Mouse (Mus musculus) right cerebral cortex, postnatal 14 days (tissue): ENCODE results near the gene Pth2.
A peak's percentile ranks its signal among the peaks of the same experiment; 100 is the strongest.
"Not testable (repeated sequence)": the region's sequence is repeated elsewhere in the genome, so short reads cannot be mapped to it uniquely, and the experiment has no call there.

ENCODE experiments used
- DNase-seq: peaks from one replicate; pipeline ENCODE4 v3.0.0; 2022

Pth2 gene

DNA sequence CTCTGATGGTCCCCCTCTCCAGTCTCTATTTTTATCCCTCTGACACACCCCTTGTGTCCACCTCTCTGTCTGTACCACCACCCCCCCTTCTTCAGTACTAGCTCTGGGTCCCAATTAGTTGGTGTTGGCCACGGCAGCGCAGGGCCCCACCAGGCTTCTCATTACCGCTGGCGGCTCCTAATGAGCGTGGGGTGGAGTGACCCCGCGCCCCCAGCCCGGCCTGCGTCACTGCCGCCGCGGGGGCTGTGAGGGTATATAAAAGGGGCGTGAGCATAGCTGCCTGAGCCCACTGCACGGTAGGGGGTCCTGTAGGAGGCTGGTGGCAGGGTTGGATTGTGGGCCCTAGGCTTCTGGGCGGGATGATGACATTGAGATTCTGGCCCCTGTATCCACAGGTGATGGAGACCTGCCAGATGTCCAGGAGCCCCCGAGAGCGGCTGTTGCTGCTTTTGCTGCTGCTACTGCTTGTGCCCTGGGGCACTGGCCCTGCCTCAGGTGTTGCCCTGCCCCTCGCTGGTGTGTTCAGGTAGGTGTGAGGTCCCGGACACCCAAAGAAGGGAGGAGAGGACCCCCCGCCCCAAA, at the start of gene Pth2:
Gene Pth2 (plus strand): TSS at position 100 of the 582 bp plus-strand sequence.
- DNase-seq, result no peak

DNA sequence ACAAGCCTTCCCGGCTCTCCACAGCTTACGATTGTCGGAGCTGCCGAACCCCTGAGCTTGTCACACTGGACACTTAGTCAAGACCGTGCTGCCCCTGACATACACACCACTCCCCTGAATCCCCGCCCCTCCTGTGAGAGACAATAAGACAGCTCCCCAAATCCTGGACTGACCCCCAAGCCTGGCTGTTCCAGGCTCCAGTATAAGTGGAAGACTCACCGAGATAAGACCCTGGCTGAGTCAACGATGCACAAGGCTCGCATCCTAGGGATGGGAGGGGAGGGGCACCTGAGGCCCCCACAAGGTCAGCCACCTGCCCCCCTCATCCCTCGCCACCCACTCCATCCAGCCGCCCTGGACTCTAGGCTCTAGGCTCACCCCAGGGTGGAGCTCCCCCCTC, 48.9 kb upstream of the Pth2 start:
- no peak for DNase-seq

DNA sequence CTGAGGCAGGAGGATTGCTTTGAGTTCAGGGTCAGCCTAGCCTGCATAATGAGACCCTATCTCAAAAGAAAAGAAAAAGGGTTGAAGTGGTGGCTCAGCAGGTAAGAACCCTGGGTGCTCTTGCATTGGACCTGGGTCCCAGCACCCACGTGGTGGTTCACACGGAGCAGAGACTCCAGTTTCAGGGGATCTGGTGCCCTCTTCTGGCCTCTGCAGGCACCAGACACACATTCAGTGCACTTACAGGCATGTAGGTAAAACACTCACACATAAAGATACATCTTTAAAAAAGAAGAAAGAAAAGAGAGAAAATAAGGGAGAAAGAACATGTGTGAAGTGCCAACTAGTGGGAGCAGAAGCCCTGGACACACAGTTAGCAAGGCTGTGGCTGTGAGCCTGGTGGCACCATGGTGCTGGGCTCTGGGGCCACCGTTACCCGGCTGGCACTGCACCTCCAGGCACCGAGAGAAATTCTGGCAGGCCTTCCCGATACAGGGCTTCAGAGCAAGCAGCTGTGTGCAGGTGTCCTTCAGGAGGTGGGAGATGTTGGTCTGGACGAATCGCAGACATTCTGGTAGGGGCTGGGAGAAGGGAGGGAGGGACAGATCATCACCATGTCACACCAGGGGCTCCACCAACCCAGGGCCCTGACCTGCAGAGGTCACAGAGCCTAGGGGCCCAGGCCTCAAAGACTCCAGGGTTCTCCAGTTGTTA, 47.2 kb upstream of the Pth2 start:
- DNase-seq, result no peak

DNA sequence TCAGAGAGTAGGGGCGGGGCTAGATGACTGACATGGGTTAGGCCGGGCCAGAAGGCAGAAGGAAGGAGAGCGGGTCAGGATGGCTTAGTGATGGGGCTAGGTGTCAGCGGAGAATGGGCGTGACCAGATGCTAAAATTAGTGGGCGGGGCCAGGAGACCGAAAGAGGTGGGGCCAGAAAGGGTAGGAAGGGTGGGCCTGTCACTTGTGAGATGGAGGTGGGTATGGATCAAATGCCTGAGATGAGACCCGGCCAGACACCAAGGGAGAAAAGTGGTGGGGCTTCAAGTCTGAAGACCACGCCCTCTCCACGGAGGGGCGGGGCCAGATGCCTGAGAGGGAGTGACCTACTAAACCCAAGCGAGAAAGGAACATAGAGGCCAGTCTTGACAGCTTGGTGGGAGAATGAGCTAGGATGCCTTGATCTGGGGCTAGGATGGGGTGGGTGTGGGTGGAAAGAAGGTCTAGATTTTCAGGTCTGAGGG, 46.2 kb upstream of the Pth2 start:
- DNase-seq, result no peak

DNA sequence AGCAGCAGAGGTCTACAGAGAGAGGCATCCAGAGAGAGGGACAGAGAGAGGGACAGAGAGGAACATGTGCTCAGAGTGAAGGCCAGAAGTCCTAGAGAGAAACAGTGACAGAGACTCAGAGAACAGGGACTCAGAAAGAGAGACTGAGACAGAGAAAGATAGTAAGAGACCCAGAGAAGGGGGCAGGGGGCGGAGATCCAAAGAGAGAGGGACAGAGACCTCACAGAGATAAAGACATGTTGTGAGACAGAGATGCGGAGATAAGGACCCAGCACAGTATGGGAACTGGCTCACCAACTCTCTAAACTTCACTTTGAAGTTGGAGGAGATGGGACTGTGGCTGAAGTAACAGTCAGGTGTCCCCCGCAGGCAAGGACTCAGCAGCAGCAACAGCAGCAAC, 45.4 kb upstream of the Pth2 start:
- no peak for DNase-seq

DNA sequence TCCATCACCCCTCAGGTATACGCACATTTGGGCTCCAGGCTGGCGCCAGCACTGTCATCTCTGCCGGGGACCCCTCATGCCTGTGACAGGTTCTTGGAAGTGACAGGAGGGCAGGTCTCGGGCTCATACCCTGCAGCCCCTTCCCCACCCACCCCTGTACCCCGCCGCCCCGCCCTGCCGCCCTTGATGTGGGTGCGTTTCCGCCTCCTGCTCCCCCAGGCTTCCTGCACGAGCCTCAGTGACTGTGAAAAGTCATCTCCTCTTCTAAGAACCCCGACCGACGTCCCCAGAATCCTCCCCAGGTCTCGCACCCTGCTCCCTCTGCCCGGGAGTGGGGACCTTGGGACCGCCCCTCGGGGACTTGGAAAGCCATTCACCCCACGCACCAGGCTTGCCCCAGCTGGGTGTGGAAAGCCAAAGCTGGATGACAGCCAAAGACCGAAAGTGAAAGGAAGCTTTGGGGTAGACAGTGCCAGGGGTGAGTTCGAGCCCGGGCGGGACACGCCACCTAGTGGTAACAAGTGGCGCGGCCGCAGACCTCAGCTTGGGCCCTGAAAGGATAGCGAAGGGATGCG, 44.7 kb upstream of the Pth2 start, which contains the start of the genes Gm45713 and Flt3l:
Gene Gm45713 (minus strand): TSS at position 239 of the 575 bp plus-strand sequence.
Gene Flt3l (minus strand): TSS at position 440 of the 575 bp plus-strand sequence.
- peak; percentile 86 for DNase-seq

DNA sequence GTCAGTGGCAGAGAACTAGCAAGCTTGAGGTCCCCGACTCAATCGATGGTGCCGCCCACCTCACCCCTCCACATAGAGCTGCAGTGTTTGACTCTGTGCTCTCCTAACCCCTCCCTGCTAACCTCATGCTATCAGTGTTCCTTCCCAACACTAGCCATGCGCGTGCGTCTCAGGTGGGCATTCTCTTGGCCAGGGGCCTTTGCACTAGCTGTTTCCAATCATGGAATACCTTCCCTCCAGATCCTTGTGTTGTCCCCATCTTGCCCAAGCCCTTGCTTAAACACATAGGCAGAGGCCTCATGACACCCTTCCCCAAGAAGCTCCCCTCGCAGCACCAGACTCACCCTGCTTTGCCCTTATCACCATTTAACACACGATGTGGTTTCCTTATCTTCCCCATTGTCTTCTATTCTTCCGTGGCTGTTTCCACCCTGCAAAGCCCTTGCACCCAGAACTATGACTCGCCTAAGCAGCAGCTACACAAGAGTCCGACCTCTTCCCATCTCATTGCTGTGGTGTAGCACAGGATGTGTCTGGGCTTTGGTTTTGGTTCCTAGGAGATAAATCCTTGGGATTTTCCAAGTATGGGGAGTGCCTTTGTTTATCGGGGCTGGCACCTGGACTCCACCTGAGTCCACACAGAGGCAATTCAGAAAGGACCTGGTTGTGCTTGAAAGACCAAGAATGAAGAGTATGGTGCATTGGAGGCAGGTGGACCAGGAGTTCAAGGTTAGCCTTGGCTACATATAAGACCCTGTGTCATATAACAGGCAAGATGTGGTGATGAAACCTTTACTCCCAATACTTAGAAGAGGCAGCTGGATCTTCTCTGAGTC, 43.4 kb upstream of the Pth2 start:
- DNase-seq, result no peak

DNA sequence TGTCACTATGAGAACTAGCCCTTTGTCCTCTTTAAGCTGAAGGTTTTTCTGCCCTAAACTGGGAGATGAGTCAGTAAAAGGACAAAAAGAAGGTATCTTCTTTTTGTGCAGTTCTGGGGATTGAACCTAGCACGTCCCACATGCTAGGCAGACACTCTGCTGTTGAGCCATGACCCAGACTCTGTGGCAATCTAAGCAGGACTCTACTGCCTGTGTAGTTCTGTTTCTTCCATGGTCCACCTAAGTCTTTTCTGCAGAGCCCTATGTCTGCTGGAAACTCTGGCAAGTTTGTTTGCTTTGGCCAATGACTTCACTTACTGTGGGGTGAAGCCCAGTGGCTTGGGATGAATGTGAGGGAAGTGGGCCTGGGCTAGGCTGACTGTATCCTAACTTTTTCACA, 42.4 kb upstream of the Pth2 start:
- no peak for DNase-seq

DNA sequence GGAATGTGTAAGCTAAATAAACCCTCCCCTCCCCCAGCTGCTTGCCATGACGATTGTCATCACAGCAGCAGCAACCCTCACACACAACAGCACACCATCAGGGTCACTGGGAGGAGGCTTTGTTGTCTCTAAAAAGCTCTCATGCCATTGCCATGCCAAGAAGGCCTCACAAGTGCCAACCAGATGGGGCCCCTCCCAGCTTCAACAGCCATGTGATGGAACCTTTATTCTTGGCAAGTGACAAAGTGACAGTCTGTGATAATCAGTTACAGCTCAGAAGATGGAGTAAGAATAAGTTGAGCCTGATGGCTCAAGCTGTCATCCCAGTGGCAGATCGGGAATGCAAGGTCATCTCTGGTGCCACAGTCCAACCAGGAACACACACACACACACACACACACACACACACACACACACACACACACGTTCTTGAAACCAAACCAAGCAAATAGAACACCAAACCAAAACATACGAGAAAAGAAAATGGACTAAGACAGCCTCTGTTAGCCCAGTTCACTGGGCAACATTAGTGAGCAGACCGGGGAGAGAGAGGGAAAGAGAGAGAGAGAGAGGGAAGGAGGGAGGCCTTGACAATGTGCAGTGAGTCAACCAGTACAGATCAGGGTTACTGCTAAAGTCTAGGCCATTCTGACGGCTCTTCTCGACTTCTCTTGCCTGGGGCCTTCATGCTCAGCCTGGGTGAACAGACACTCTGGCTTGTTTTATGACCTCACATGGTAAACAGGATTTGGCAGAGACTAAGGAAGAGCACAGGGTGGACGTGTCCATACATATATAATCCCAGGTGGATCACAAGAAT, 40.7 kb upstream of the Pth2 start:
- no peak for DNase-seq

DNA sequence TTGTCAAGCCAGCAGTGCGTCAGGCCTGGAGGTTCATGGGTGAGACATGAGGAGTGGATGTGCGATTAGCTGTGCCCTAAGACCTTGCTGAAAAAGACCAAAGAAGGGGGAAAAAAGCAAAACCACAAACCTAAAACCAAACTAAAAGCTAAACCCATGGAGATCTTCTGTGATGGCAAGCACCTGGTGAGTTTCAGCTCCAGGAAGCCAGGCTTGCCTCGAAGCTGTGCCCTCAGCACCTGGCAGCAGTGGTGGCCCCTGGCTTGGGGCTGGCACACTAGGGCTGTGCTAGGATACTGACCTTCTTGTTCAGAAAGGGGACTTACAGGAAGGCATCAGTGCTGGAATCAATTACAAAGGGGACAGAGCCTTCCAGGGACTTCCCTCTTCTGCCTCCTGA, 39.5 kb upstream of the Pth2 start:
- DNase-seq, result no peak

DNA sequence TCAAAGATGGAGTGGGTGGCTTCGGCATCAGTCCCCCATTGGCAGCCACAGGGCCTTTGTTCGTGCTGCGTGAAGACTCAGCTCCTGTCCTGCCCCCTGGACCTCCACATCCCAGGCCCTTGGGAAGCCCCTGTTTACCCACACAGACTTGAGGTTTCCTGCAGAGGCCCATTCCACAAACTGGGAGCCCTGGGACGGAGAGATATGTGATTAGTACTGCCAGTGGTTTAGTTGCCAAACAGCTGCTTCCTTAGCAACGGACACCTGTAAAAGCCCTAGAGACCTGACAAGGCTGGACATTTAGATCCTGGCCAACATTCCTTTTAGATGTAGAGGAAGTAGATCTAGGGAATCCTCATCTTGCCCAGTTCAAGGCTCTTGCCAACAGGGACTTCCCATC, 38.9 kb upstream of the Pth2 start:
- no peak for DNase-seq

DNA sequence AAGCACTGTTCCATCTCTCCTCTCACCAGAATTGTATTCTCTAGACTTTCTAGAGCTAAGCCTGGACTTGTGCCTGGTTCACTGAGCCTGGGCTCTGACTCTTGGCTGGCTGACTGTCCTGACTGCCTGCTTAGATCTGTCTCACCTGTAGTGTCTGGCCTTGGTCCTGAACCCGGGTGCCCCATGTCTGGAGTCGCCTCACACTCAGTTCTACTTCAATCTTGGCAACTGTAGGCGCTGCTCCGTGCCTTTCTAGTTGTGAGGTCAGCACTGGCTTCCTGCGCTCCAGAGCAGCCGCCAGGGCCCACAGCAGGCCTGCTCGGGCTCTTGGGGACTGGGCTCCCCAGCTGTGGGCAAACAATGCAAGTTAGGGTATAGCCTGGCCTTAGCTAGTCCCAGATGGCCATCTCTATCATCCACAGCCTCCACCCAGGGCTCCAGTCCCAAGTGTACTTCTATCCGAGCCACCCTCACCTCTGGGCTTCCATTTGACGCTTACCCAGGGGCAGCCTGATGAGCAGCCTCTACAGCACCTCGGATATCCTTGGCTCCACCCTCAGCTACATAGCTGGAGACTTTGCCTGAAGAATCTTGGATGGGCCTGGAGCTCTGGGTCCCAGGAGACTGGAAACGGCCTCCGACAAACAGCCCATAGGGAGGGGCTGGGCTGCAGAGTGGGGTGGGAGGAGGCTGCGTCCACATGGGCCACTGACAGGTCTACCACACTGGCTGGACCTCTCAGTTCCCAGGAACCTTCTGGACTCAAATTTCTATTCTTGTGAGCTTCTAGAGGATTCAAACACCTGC, 36.2 kb upstream of the Pth2 start:
- no peak for DNase-seq

DNA sequence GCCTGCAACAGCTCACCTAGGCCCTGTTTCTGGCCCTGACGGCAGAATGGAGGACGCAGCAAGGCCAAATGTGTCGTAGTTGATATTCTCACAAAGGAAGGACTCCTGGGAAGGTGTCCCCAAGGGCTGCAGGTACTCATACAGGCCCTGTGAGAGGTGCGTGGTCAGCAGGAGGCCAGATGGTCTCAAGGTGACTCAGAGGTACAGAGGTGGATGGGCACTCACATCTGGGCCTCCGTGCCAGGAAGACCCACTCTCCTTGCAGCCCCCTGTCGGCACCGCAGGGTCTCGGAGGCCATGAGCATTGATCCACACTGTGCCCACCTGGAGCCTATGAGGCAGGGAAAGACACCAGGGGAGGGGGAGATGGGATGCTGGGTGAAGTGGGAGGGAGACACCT, 35.3 kb upstream of the Pth2 start:
- DNase-seq, result no peak

DNA sequence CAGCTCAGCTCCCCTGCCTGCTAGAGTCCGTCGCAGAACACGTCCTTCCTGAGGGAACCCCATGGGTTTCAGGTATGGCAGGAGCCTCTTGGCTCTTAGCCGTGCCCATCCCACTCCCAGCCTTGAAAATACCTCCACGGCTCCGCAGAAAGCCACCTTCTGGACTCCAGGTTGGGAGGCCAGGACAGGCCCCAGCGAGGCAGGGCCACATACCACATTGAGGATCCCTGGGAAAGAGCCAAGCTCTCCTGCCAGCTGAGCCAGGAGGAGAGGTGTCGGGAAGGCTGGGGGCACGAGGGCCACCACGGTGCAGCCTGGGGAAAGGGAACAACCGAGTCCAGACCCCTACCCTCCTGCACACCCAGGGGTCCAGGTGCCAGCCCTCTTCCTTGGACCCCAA, 33.5 kb upstream of the Pth2 start:
- no peak for DNase-seq

DNA sequence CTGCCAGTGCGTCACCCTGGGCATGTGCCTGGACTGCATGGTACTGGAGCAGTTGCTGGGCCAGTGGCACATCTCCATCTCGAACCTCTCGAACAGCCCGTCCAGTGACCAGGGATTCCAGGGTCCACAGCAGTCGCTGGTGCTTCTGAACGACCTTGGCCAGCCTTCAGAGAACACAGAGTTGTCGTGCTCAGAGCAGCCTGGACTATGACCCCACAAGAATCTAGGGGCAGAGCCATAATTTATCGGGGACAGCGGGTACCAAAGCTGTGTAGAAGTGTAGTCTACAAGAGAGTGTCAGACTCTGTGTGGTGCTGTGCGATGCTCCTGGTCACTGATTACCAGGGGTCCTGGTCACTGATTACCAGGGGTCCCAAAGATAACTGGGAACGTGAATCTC, 32.9 kb upstream of the Pth2 start:
- DNase-seq, result no peak

DNA sequence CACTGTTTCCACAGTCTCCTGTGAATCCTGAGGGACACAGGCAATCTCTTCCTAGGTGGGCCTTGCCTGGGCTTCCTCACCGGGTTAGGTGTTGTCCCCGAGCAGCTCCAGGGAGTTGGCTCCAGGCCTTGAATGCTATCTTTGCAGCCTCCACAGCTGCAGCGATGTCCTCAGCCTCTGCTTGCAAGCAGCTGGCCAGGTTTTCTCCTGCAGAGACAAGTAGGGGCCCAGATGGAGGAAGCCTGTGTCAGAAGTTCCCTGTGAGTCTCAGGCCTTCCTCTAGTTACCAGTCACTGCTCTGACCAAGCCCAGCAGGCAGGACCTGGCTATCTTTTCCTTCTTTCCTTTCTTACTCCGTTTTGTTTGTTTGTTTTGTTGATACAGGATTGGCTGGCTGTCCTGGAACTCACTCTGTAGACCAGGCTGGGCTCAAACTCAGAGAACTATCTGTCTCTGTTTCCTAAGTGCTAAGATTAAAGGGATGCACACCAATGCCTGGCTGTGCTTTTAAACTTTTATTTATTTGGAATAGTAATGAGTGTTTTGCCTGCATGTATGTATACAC, 32.2 kb upstream of the Pth2 start:
- DNase-seq, result no peak

DNA sequence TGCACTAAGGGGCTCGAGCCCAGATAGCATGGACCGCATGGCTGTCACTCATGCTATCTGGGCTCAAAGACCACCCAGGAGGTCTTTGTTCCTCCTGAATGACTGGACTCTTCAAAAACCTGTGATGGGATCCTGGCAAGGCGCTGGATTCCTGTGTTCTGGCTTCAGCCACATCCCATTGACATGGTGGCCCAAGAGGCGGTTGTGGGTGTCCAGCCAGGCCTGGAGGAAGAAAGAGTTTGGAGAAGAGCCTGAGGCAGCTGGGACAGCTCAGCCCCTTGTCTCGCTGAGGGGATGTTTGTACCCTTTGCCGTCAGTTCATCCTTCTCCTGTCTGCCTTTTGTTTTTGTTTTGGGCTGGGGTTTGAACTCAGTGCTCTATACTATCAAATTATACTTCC, 31.2 kb upstream of the Pth2 start:
- no peak for DNase-seq

DNA sequence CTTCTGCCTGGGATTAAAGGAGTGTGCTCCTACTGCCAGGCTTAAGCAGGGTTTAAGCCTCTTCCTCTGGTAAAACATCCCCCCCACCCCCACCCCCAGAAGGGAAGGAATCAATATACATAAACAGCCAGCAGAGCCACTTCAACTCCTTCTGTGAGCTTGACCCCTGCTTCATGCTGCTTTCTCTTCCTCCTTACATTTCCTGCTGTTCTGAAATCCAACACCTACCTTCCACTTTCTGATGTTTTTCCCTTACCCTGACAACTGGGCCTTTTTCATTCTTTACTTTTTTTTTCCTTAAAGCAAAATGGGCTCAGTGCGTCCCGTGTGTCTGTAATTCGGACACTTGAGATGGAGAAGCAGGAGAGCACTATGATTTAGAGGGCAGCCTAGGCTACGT, 30.5 kb upstream of the Pth2 start:
- no peak for DNase-seq

DNA sequence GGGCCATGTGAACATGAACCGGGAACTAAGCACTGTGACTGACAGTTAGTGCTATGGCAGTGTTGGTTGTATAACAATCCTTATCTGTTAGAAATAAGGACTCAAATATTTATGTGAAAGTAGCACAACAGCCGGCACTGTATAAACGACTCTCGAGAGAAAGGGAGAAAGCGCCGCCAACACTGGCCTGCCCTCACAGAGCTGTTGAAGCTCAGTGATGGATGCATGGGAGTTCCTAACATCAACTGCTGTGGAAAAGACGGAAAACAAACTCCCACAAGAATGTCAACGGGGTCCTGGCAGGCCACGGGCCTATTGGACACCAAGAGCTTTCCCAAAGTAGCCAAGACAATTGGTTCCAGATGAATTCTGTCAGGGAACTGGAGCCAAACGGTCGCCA, 29.5 kb upstream of the Pth2 start:
- no peak for DNase-seq

DNA sequence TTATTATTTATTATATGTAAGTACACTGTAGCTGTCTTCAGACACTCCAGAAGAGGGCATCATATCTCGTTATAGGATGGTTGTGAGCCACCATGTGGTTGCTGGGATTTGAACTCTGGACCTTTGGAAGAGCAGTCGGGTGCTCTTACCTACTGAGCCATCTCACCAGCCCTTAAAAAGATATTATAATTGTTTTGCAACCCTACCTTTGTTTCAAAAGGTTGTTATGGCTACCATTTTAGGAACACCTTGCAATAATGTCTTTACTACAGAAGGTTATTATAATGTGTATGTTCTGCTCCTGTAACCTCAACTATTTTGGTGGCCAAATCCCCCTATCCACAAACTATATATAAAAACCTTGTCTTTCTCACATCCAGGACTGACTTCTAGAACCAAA, 27.7 kb upstream of the Pth2 start:
- DNase-seq, result not testable (repeated sequence)

DNA sequence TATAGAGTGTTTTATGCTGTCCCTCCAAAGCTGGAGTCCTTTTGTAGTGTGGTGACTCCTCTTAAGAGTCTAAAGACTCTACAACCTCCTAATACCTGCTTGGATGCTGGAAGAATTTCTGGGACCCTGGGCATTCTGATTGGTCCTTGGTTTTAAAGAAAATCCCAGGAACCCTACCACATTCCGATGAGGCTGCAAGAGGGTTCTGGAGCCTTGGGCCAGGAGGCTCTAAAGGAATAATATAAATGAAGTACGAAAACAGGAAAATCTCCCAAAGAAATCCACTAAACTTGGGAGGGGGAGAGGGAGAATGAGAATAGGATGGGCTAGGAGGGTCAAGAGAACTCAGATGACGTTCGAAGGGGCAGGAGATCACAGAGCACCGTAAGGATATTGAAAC, 27.2 kb upstream of the Pth2 start:
- DNase-seq, result no peak
